Mouse (Mus musculus) forebrain, embryonic 16.5 days (tissue): Measurements from ENCODE around the gene Cyp11a1. TPM values are rescaled to one million over a fixed set of nuclear protein-coding genes. Genes with fewer than 3 reads are reported as not detected.

Source experiments
- ATAC-seq: fragments of 200-750 bp; cut with Nextera tagmentation; 2 replicates; pipeline ENCODE4 v1.8.0; 2017; ENCODE audit warnings: mild to moderate bottlenecking, moderate library complexity
- H3K27ac ChIP-seq: fragments of 300-500 bp; sonication (generic); 2 replicates; pipeline ENCODE4 v1.5.1; 2014; ENCODE audit warnings: low read length, control low read depth
- H3K27me3 ChIP-seq: fragments of 300-500 bp; sonication (generic); replicated peaks from 2 replicates; pipeline ENCODE4 v1.6.1; 2014; ENCODE audit warnings: low read length; ENCODE audit not compliant: control insufficient read depth, insufficient read depth
- H3K36me3 ChIP-seq: fragments of 300-500 bp; sonication (generic); 2 replicates; pipeline ENCODE4 v1.6.1; 2014; ENCODE audit not compliant: control insufficient read depth, insufficient read depth
- H3K4me1 ChIP-seq: fragments of 300-500 bp; sonication (generic); replicated peaks from 2 replicates; pipeline ENCODE4 v1.6.1; 2014; ENCODE audit warnings: low read length; ENCODE audit not compliant: control insufficient read depth, insufficient read depth
- H3K4me2 ChIP-seq: fragments of 300-500 bp; sonication (generic); 2 replicates; pipeline ENCODE4 v1.6.1; 2014; ENCODE audit warnings: mild to moderate bottlenecking, low read length, control low read depth
- H3K4me3 ChIP-seq: fragments of 300-500 bp; sonication (generic); replicated peaks from 2 replicates; pipeline ENCODE4 v1.5.1; 2014; ENCODE audit warnings: mild to moderate bottlenecking, low read length, control low read depth
- H3K9ac ChIP-seq: fragments of 300-500 bp; sonication (generic); replicated peaks from 2 replicates; pipeline ENCODE4 v1.6.1; 2014; ENCODE audit warnings: low read depth, low read length, control low read depth
- H3K9me3 ChIP-seq: fragments of 300-500 bp; sonication (generic); 2 replicates; pipeline ENCODE4 v1.6.1; 2016; ENCODE audit warnings: low read length; ENCODE audit not compliant: control insufficient read depth
- WGBS: fragments of 180-500 bp; shearing (Covaris S2); extraction: QIAGEN DNeasy Blood & Tissue Kit; methylation state at CpG from one replicate; pipeline ENCODE4 v1.1.7; 2014; 5-methylcytosine and 5-hydroxymethylcytosine counted together
- polyA plus RNA-seq: library from polyadenylated mRNA; unstranded; fragments of >200 nt; fragmentation: Nextera tagmentation; extraction: Ambion mirVana; gene quantifications from 2 replicates; pipeline ENCODE4 v1.2.1, GENCODE M21; 2015

Gene Cyp11a1
- polyA plus RNA-seq, 1 experiment from 2014 or later = 0.66 TPM

- H3K4me1 ChIP-seq = peaks cover 2% of the 10 kb centered on the region; the same call in 1 of the 2 replicates
- no peaks in the 10 kb centered on the region for H3K9me3 ChIP-seq
- H3K4me3 ChIP-seq = no peak overlapping the region
- no peaks in the 10 kb centered on the region for H3K36me3 ChIP-seq
- 75% methylated on average over 5 of the region's 5 CpGs for WGBS
- no peaks in the 10 kb centered on the region for H3K27me3 ChIP-seq
- H3K9ac ChIP-seq = no peak overlapping the region
- no peak overlapping the region for H3K27ac ChIP-seq
- ATAC-seq = no peak
- no peak overlapping the region for H3K4me2 ChIP-seq
Observed at GRCm38 (mm10) chr9:58031895-58032294, 25.7 kb downstream of the Cyp11a1 start.

GRCm38 (mm10) chr9:58035519-58035918, 29.3 kb downstream of the Cyp11a1 start:
- Histone ChIP-seq H3K9ac (no peak overlapping the region), H3K4me1 (peaks cover 12% of the 10 kb centered on the region), H3K27me3 (no peaks in the 10 kb centered on the region), H3K4me3 (no peak overlapping the region), H3K36me3 (no peaks in the 10 kb centered on the region), H3K9me3 (no peaks in the 10 kb centered on the region), H3K27ac (no peak overlapping the region), H3K4me2 (no peak overlapping the region)
- peak; percentile 41; the same call in 1 of the 2 replicates for ATAC-seq
- WGBS = 54% methylated on average over 2 of the region's 2 CpGs

GRCm38 (mm10) chr9:58035951-58036698, 29.9 kb downstream of the Cyp11a1 start:
- no peak overlapping the region for H3K4me2 ChIP-seq
- H3K36me3 ChIP-seq = no peaks in the 10 kb centered on the region
- 72% methylated on average over 7 of the region's 7 CpGs for WGBS
- no peak for ATAC-seq
- H3K4me3 ChIP-seq = no peak overlapping the region
- H3K27ac ChIP-seq = no peak overlapping the region
- peaks cover 18% of the 10 kb centered on the region for H3K4me1 ChIP-seq
- no peaks in the 10 kb centered on the region for H3K27me3 ChIP-seq
- no peak overlapping the region for H3K9ac ChIP-seq
- H3K9me3 ChIP-seq = no peaks in the 10 kb centered on the region

GRCm38 (mm10) chr9:58036961-58037360, 30.8 kb downstream of the Cyp11a1 start:
- no peak overlapping the region for H3K4me3 ChIP-seq
- 88% methylated on average over 4 of the region's 4 CpGs for WGBS
- no peaks in the 10 kb centered on the region for H3K9me3 ChIP-seq
- H3K27ac ChIP-seq = no peak overlapping the region
- no peak for ATAC-seq
- peaks cover 26% of the 10 kb centered on the region for H3K4me1 ChIP-seq
- H3K27me3 ChIP-seq = no peaks in the 10 kb centered on the region
- no peak overlapping the region for H3K9ac ChIP-seq
- H3K36me3 ChIP-seq = no peaks in the 10 kb centered on the region
- no peak overlapping the region for H3K4me2 ChIP-seq

- no peaks in the 10 kb centered on the region for H3K9me3 ChIP-seq
- ATAC-seq = peak; percentile 81
- 0 out of 2 replicates have a peak overlapping the region, but pooled peaks have one; percentile 13 for H3K27ac ChIP-seq
- no peaks in the 10 kb centered on the region for H3K36me3 ChIP-seq
- 15% methylated on average over 19 of the region's 19 CpGs for WGBS
- no peaks in the 10 kb centered on the region for H3K27me3 ChIP-seq
- no peak overlapping the region for H3K4me2 ChIP-seq
- no peak overlapping the region for H3K4me3 ChIP-seq
- H3K9ac ChIP-seq = 0 out of 2 replicates have a peak overlapping the region, but pooled peaks have one; percentile 26
- peaks cover 42% of the 10 kb centered on the region for H3K4me1 ChIP-seq
Observed at GRCm38 (mm10) chr9:58038500-58039168, 32.4 kb downstream of the Cyp11a1 start.

- ATAC-seq = peak; percentile 25; the same call in 1 of the 2 replicates
- Histone ChIP-seq H3K27ac (peak overlapping the region; percentile 71), H3K9ac (peak overlapping the region; percentile 23; the same call in 1 of the 2 replicates), H3K9me3 (no peaks in the 10 kb centered on the region), H3K36me3 (no peaks in the 10 kb centered on the region), H3K4me2 (no peak overlapping the region), H3K27me3 (no peaks in the 10 kb centered on the region), H3K4me3 (no peak overlapping the region), H3K4me1 (peaks cover 60% of the 10 kb centered on the region)
- 6% methylated on average over 4 of the region's 4 CpGs for WGBS
Observed at GRCm38 (mm10) chr9:58040977-58041376, 34.8 kb downstream of the Cyp11a1 start.

- Histone ChIP-seq H3K27me3 (no peaks in the 10 kb centered on the region), H3K4me2 (no peak overlapping the region), H3K9ac (0 out of 2 replicates have a peak overlapping the region, but pooled peaks have one; percentile 15), H3K9me3 (no peaks in the 10 kb centered on the region), H3K4me3 (no peak overlapping the region), H3K4me1 (peaks cover 62% of the 10 kb centered on the region), H3K36me3 (no peaks in the 10 kb centered on the region), H3K27ac (peak overlapping the region; percentile 71)
- 15% methylated on average over 10 of the region's 10 CpGs for WGBS
- ATAC-seq = no peak
Observed at GRCm38 (mm10) chr9:58042391-58042790, 36.2 kb downstream of the Cyp11a1 start.

GRCm38 (mm10) chr9:58043496-58044017, 37.3 kb downstream of the Cyp11a1 start:
- Histone ChIP-seq H3K4me1 (peaks cover 71% of the 10 kb centered on the region), H3K9ac (no peak overlapping the region), H3K4me2 (no peak overlapping the region), H3K27ac (peak overlapping the region; percentile 27; the same call in 1 of the 2 replicates), H3K4me3 (no peak overlapping the region), H3K27me3 (no peaks in the 10 kb centered on the region), H3K9me3 (no peaks in the 10 kb centered on the region), H3K36me3 (no peaks in the 10 kb centered on the region)
- 64% methylated on average over 10 of the region's 10 CpGs for WGBS
- no peak for ATAC-seq

- no peak overlapping the region for H3K4me2 ChIP-seq
- WGBS = 13% methylated on average over 10 of the region's 10 CpGs
- peak; percentile 27 for ATAC-seq
- H3K4me1 ChIP-seq = peaks cover 78% of the 10 kb centered on the region
- no peaks in the 10 kb centered on the region for H3K27me3 ChIP-seq
- no peak overlapping the region for H3K4me3 ChIP-seq
- H3K27ac ChIP-seq = peak overlapping the region; percentile 46
- H3K9me3 ChIP-seq = no peaks in the 10 kb centered on the region
- peak overlapping the region; percentile 36 for H3K9ac ChIP-seq
- no peaks in the 10 kb centered on the region for H3K36me3 ChIP-seq
Observed at GRCm38 (mm10) chr9:58044828-58045227, 38.6 kb downstream of the Cyp11a1 start.
